8 mouse cellular contexts compared by ENCODE assay signal in genomic region chr11:5912635-5913034, GRCm38 (mm10). TPM values are rescaled to one million over a fixed set of nuclear protein-coding genes. Genes with fewer than 3 reads are reported as not detected.
DNase-seq lines count a peak whose midpoint lies in the region; ATAC-seq lines count a peak whose summit lies in the region.

No protein-coding gene starts in this region.

- no peak overlapping the region for H3K4me3 ChIP-seq in neural tube, embryonic 15.5 days (replicated peaks)
- no peak overlapping the region for H3K4me3 ChIP-seq in embryonic facial prominence, embryonic 10.5 days

- H3K27me3 ChIP-seq in neural tube, embryonic 15.5 days (replicated peaks) = no peaks in the 10 kb centered on the region
- H3K27me3 ChIP-seq in embryonic facial prominence, embryonic 10.5 days (replicated peaks; ENCODE audit: low read depth, poor library complexity, severe bottlenecking) = peaks cover 8% of the 10 kb centered on the region; the same call in 1 of the 2 replicates

- no peak for ATAC-seq in neural tube, embryonic 15.5 days (ENCODE audit: low FRiP score)
- ATAC-seq in neutrophil, adult 5-6 weeks (ENCODE audit: extremely low read depth, insufficient number of reproducible peaks, low FRiP score, poor library complexity, severe bottlenecking) = peak; percentile 42; the same call in 1 of the 2 replicates
- ATAC-seq in erythroid progenitor cell, adult 5-6 weeks (replicated peaks; ENCODE audit: low FRiP score, poor library complexity, severe bottlenecking) = no peak

- H3K27ac ChIP-seq in neural tube, embryonic 15.5 days (replicated peaks) = no peak overlapping the region
- H3K27ac ChIP-seq in embryonic facial prominence, embryonic 10.5 days (replicated peaks) = no peak overlapping the region

- no peak overlapping the region for H3K4me2 ChIP-seq in neural tube, embryonic 15.5 days

- H3K4me1 ChIP-seq in neural tube, embryonic 15.5 days = 0 out of 2 replicates have a peak, but pooled peaks cover 3% of the 10 kb centered on the region
- H3K4me1 ChIP-seq in embryonic facial prominence, embryonic 10.5 days = 0 out of 2 replicates have a peak, but pooled peaks cover 6% of the 10 kb centered on the region

- WGBS in neural tube, embryonic 15.5 days = 29% methylated on average over 5 of the region's 5 CpGs
- 27% methylated on average over 5 of the region's 5 CpGs for WGBS in embryonic facial prominence, embryonic 10.5 days

- no peaks in the 10 kb centered on the region for H3K9me3 ChIP-seq in neural tube, embryonic 15.5 days (replicated peaks)
- no peaks in the 10 kb centered on the region for H3K9me3 ChIP-seq in embryonic facial prominence, embryonic 10.5 days

- no peak overlapping the region for H3K9ac ChIP-seq in neural tube, embryonic 15.5 days (replicated peaks)

- intact Hi-C loops in left cerebral cortex, postnatal 36 days (cut with DNase I) = no loop called here

- H3K36me3 ChIP-seq in neural tube, embryonic 15.5 days = no peaks in the 10 kb centered on the region
- no peaks in the 10 kb centered on the region for H3K36me3 ChIP-seq in embryonic facial prominence, embryonic 10.5 days (replicated peaks)

- DNase-seq in neural tube, embryonic 10.5 days (ENCODE audit: extremely low spot score, low spot score) = peak; percentile 45
- DNase-seq in adrenal gland, adult 8-10 months = peak; percentile 35
- DNase-seq in embryonic facial prominence, embryonic 10.5 days (ENCODE audit: low spot score) = peak; percentile 60
- peak; percentile 79 for DNase-seq in heart, postnatal 4 days
- peak; percentile 59 to 74 for DNase-seq in left cerebral cortex, postnatal 36 days (ENCODE audit: low spot score in 2 of 2)

RNA-seq across cellular contexts. Expression of gene Myl7, which starts 14.1 kb away (rescaled TPM):
- 1.4 and 10.6 TPM in 2 replicates for polyA plus RNA-seq in neural tube, embryonic 15.5 days (2015; fragmentation: Nextera tagmentation; extraction: Ambion mirVana)
- total RNA-seq in adrenal gland, adult 8-10 months (2022) = under 1 TPM in 1 of 4 experiments, not detected in 3; 0.73 TPM
- polyA plus RNA-seq in embryonic facial prominence, embryonic 10.5 days (2016; fragmentation: Nextera tagmentation; extraction: Ambion mirVana) = 5.4 and 23.9 TPM in 2 replicates
- 1,000 to 10,000 TPM; 1,420 to 1,616 TPM for total RNA-seq in heart, postnatal 4 days (2021)
- total RNA-seq in left cerebral cortex, postnatal 36 days (2021) = not detected
- total RNA-seq in neutrophil, adult 5-6 weeks (2017) = not detected in 2 replicates
- total RNA-seq in erythroid progenitor cell, adult 5-6 weeks (2015; ENCODE audit: low replicate concordance) = not detected in 2 replicates
- not detected in 2 replicates for total RNA-seq in erythroid progenitor cell, adult 5-6 weeks (2017; ENCODE audit: low replicate concordance)

RNA-seq across cellular contexts. Expression of gene Pold2, which starts 34.5 kb away (rescaled TPM):
- 64.5 and 81.0 TPM in 2 replicates for polyA plus RNA-seq in neural tube, embryonic 15.5 days (2015; fragmentation: Nextera tagmentation; extraction: Ambion mirVana)
- 10 to 100 TPM; 39.6 to 67.0 (median 51.5) TPM for total RNA-seq in adrenal gland, adult 8-10 months (2022)
- polyA plus RNA-seq in embryonic facial prominence, embryonic 10.5 days (2016; fragmentation: Nextera tagmentation; extraction: Ambion mirVana) = 155 and 161 TPM in 2 replicates
- total RNA-seq in heart, postnatal 4 days (2021) = 10 to 100 TPM; 68.5 to 70.2 TPM
- total RNA-seq in left cerebral cortex, postnatal 36 days (2021) = 10 to 100 TPM; 18.0 to 19.2 TPM
- 6.3 and 9.8 TPM in 2 replicates for total RNA-seq in neutrophil, adult 5-6 weeks (2017)
- total RNA-seq in erythroid progenitor cell, adult 5-6 weeks (2015; ENCODE audit: low replicate concordance) = 23.1 and 38.2 TPM in 2 replicates
- total RNA-seq in erythroid progenitor cell, adult 5-6 weeks (2017; ENCODE audit: low replicate concordance) = 14.4 and 14.9 TPM in 2 replicates

RNA-seq across cellular contexts. Expression of gene Gck, which starts 37.2 kb away (rescaled TPM):
- 3.4 and 4.2 TPM in 2 replicates for polyA plus RNA-seq in neural tube, embryonic 15.5 days (2015; fragmentation: Nextera tagmentation; extraction: Ambion mirVana)
- total RNA-seq in adrenal gland, adult 8-10 months (2022) = 1 to 10 TPM; 2.8 to 5.4 (median 4.0) TPM
- 1.9 and 2.8 TPM in 2 replicates for polyA plus RNA-seq in embryonic facial prominence, embryonic 10.5 days (2016; fragmentation: Nextera tagmentation; extraction: Ambion mirVana)
- not detected for total RNA-seq in heart, postnatal 4 days (2021)
- total RNA-seq in left cerebral cortex, postnatal 36 days (2021) = 1 to 10 TPM; 1.6 to 2.2 TPM
- 0.35 TPM in 1 of 2 replicates, not detected in the other for total RNA-seq in neutrophil, adult 5-6 weeks (2017)
- total RNA-seq in erythroid progenitor cell, adult 5-6 weeks (2015; ENCODE audit: low replicate concordance) = not detected in 2 replicates
- not detected in 2 replicates for total RNA-seq in erythroid progenitor cell, adult 5-6 weeks (2017; ENCODE audit: low replicate concordance)

RNA-seq across cellular contexts. Expression of gene Ykt6, which starts 42.9 kb away (rescaled TPM):
- 84.9 and 87.1 TPM in 2 replicates for polyA plus RNA-seq in neural tube, embryonic 15.5 days (2015; fragmentation: Nextera tagmentation; extraction: Ambion mirVana)
- total RNA-seq in adrenal gland, adult 8-10 months (2022) = 10 to 100 TPM; 73.5 to 98.2 (median 85.7) TPM
- 56.0 and 56.8 TPM in 2 replicates for polyA plus RNA-seq in embryonic facial prominence, embryonic 10.5 days (2016; fragmentation: Nextera tagmentation; extraction: Ambion mirVana)
- 10 to 100 TPM; 92.8 to 94.5 TPM for total RNA-seq in heart, postnatal 4 days (2021)
- total RNA-seq in left cerebral cortex, postnatal 36 days (2021) = 10 to 100 TPM; 82.8 to 91.0 TPM
- total RNA-seq in neutrophil, adult 5-6 weeks (2017) = 47.1 and 54.4 TPM in 2 replicates
- 8.3 and 10.9 TPM in 2 replicates for total RNA-seq in erythroid progenitor cell, adult 5-6 weeks (2015; ENCODE audit: low replicate concordance)
- 10.6 and 18.4 TPM in 2 replicates for total RNA-seq in erythroid progenitor cell, adult 5-6 weeks (2017; ENCODE audit: low replicate concordance)

RNA-seq across cellular contexts. Expression of gene Aebp1, which starts 50.9 kb away (rescaled TPM):
- polyA plus RNA-seq in neural tube, embryonic 15.5 days (2015; fragmentation: Nextera tagmentation; extraction: Ambion mirVana) = 22.1 and 24.3 TPM in 2 replicates
- 100 to 1,000 TPM; 443 to 768 (median 514) TPM for total RNA-seq in adrenal gland, adult 8-10 months (2022)
- polyA plus RNA-seq in embryonic facial prominence, embryonic 10.5 days (2016; fragmentation: Nextera tagmentation; extraction: Ambion mirVana) = 9.0 TPM in 2 replicates
- total RNA-seq in heart, postnatal 4 days (2021) = 10 to 100 TPM; 38.7 to 39.6 TPM
- 10 to 100 TPM; 12.4 to 19.1 TPM for total RNA-seq in left cerebral cortex, postnatal 36 days (2021)
- not detected in 2 replicates for total RNA-seq in neutrophil, adult 5-6 weeks (2017)
- 1.3 TPM in 1 of 2 replicates, not detected in the other for total RNA-seq in erythroid progenitor cell, adult 5-6 weeks (2015; ENCODE audit: low replicate concordance)
- total RNA-seq in erythroid progenitor cell, adult 5-6 weeks (2017; ENCODE audit: low replicate concordance) = not detected in 2 replicates

Comparison
In these comparisons a context has a peak if more than half of its experiments do, and no peak if none do; other contexts are left out.
1. RNA of gene Myl7, which starts 14.1 kb away (total RNA-seq): 1,420 to 1,616 TPM in heart, postnatal 4 days; 0.73 TPM in adrenal gland, adult 8-10 months, not detected in left cerebral cortex, postnatal 36 days, not detected in neutrophil, adult 5-6 weeks and not detected in erythroid progenitor cell, adult 5-6 weeks; every median in the first group is over 100 times any median in the second.
2. Peak in every context shown above with its lines, with median percentiles within 50 percentile points of each other: DNase-seq.